Mouse (Mus musculus) lung, postnatal 36 days (tissue): Measurements from ENCODE around the gene Zfp870.

Experiments
- DNase-seq: peaks from one replicate; pipeline ENCODE4 v3.0.0; 2022; ENCODE audit warnings: mixed read lengths

Zfp870 gene

DNA sequence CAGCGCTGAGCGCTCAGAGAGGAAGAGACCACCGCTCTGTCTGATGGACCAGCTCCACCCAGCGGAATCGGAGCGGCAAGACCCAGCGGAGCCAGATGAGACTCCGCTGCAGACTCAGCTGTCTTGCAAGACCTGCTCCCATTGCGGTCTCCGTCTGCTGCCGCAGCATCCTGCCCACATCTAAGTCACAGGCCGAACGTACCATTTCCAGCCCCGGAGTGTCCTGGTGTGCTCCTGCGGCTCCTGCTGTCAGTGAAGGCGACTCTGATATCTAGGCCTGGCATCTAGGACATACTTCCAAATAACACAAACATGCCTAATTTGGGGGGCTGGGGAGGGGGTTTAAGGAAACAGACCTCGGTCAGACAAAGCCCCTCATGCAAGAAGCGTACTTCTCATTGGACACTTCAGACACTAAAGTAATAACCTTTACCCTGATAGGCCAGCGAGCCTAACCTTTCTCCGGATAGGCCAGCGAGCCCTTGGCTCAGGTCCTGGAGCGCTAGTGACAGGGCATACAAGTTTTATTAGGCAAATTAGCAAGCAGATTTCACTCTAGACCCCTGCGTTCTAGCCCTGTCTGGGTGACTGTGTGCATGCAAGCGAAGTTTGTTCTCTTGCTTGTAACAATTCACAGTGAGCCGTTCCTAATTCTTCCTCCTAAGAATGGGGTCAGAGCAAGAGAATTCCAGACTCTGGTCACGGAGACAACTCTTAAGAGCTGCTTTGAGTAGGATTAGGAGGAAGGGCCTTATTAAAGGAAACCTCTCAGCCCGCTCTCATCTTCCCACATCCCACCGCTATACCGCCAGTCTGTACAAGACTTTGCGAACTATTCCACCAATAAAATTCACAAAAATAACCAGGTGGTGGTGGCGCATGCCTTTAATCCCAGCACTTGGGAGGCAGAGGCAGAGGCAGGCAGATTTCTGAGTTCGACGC lies at the start of gene Zfp870:
Gene Zfp870, minus strand, starts transcription at position 404 of the 942 bp plus-strand sequence.
- DNase-seq = peak; percentile 97

GRCm38 (mm10) chr17:32939831-32940230 lies 48.4 kb upstream of the Zfp870 start:
- DNase-seq = no peak

GRCm38 (mm10) chr17:32927803-32928202 lies 36.4 kb upstream of the Zfp870 start:
- DNase-seq = no peak

DNA sequence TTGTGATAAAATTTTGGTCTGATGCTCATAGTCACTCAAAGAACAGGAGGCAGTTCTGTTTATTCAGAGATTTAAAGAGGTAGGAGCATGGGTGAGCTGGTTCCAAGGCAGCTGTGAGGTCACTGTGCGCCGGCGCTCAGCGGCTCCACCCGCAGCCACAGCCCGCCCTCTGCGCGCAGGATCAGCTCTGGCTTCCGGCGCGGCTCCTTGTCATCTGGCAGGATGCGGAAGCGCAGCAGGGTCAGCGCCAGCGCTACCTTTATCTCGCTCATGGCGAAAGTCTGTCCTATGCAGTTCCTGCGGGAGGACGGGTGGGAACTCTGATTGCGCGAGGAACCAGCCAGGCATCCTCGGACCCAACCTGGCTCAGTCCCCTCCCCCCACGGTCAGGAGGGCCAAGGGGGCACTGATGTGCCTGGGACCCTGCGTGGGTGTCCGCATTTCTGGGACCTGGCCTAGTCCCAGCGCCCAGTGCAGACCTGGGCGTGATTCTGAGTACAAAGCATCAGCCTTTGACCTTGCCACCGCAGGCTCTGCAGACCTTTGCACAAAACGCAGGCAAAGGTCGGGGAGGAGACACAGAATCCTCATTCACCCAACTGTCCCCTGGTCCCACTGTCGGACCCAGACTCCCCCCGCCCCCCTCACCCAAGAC lies 33.3 kb upstream of the Zfp870 start:
- DNase-seq = peak; percentile 81

DNA sequence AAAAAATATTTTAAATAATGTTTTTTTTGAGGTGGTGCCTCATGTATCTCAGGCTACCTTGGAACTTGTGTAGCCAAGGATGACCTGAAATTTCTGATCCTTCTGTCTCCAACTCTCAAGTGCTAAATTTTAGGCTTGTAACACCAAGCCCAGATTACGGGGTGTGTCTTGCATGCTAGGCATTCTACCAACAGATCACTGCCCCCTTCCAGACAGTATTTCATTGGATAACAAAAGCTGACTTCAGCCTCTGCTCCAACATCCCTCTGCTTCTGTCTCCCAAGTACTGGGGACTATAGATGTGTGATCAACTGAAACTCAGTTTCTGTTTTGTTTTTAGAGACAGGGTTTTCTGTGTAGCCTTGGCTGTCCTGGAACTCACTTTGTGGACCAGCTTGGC lies 32.2 kb upstream of the Zfp870 start:
- DNase-seq = no peak

GRCm38 (mm10) chr17:32919123-32919522 lies 27.7 kb upstream of the Zfp870 start:
- DNase-seq = no peak

DNA sequence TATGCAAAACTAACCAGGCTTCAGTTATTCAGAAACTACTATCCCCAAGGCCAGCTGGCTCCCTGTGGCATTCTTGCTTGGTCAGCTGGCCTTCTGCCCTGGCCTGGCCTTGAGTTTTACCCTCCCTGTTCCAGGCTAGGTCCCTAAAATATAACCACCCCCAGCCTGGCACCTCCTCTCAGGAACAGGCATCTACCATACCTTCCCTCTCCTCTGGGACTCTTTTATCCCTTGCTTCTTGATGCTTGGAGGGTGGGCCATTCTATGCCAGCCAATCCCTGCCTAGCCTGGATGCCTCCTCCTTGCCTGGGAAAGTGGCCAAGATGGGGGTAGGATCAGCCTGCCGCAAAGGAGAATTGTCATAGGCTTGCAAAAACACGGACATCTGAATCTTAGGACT lies 25.7 kb upstream of the Zfp870 start, which contains the start of gene Cyp4f14:
Gene Cyp4f14, minus strand, starts transcription at position 212 of the 400 bp plus-strand sequence.
- no peak for DNase-seq

GRCm38 (mm10) chr17:32916075-32916474 lies 24.6 kb upstream of the Zfp870 start:
- DNase-seq = no peak

DNA sequence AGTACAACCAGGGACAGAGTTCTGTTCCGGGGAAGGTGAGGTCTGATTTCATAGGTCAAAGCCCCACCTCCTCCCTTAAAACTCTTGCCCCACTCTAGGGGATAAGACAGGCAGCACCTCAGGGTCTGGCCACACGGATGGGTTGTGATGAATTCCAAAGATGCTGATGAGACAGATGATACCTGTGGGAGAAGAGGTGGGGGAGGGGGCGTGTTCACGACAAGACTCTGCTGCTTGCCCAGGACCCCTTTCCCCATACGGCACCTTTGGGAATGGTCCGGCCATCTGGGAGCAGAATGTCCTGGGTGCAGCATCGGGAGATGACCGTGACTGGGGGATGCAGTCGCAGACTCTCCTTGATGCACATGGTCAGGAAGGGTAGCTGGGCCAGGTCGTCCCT lies 14.7 kb upstream of the Zfp870 start:
- no peak for DNase-seq

GRCm38 (mm10) chr17:32905239-32905638 lies 13.8 kb upstream of the Zfp870 start:
- peak; percentile 67 for DNase-seq

DNA sequence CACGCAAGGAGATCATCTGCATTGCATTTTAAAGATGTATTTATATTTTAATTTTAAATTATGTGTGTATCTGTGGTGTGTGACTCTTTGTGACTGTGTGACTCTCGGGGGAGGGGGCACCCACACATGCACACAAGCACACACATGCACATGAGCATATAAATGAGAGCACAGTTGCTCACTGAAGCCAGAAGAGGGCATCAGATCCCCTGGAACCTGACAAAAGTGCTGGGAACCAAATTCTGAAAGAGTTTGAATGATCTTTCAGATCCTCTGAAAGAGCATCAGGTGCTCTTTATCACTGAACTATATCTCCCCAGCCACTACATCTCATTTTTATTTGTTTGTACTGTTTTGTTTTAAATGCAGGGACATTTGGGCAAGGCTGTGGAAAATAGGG lies 13.0 kb upstream of the Zfp870 start:
- DNase-seq = no peak

- DNase-seq = no peak
These were observed 10.5 kb upstream of the Zfp870 start for GRCm38 (mm10) chr17:32901751-32902525.

- DNase-seq = no peak
These were observed 4.0 kb upstream of the Zfp870 start for GRCm38 (mm10) chr17:32895421-32895820.

- DNase-seq = no peak
These were observed 2.5 kb upstream of the Zfp870 start for GRCm38 (mm10) chr17:32893901-32894300.

GRCm38 (mm10) chr17:32890852-32891238 lies 597 bp downstream of the Zfp870 start:
- no peak for DNase-seq

DNA sequence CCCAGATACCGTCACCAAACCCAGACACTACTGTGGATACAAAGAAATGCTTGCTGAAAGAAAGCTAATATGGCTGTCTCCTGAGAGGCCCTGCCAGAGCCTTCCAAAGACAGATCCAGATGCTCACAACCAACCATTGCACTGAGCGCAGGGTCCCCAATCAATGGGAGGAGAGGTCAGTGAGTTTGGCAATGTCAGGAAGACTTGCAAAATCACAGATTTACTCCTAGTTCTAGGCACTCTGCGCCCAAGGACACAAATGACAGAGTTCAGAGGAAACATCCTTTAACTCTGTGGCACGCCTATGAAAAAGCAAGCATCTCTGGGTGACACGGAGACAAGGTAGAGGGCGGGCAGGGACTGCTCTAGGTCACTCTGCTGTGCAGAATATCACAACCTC lies 1.8 kb downstream of the Zfp870 start:
- DNase-seq = no peak

GRCm38 (mm10) chr17:32880320-32881218 lies 10.9 kb downstream of the Zfp870 start:
- no peak for DNase-seq

DNA sequence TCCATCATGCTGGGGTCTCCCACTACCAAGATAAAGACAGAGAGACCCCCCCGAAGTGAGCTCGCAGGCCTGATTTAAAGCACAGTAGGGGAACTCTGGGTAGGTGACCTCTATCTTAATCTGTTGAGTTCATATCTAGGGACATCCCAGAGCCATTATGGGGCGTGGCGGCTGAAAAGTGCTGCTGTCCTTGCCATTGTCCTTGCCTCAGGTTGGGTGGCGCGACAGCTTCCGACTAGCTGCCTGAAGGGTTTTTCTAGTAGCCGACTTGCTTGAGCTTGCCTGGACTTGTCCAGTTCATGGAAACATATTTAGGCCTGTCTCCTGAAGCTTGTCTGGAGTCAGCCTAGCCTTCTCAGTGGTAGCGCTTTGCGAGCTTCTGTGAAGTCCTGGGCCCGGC lies 12.7 kb downstream of the Zfp870 start:
- no peak for DNase-seq

DNA sequence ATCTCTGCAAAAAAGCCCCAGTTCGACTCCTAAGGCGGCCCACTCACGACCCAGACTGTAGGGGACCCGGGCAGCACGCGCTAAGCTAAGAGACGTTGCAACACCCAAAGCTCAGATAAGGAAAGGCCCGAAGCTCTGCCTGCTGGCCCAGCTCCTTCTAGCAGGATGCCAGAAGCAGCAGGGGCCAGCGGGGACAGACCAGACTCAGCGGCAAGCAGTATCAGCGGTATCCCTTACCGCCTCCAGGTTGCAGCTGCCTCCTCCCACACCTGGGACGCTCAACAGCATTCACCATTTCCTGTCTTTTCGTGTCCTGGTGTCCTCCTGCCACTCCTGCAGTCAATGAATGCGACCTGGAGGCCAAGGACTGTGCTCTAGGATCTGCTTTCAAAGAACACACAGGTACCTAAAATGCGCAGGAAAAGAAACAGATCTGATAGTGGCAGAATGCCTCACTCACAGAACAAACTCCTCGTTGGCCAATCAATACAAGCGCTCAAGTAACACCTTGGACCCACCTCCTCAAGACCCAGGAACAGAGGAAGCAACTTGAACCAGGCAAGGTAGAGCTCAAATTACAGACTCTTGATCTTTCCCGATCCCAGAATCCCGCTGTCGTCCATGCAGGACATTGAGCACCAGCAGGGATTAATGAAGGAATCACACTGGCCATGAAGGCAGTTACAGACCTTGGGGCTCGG lies 13.8 kb downstream of the Zfp870 start:
- DNase-seq = no peak

DNA sequence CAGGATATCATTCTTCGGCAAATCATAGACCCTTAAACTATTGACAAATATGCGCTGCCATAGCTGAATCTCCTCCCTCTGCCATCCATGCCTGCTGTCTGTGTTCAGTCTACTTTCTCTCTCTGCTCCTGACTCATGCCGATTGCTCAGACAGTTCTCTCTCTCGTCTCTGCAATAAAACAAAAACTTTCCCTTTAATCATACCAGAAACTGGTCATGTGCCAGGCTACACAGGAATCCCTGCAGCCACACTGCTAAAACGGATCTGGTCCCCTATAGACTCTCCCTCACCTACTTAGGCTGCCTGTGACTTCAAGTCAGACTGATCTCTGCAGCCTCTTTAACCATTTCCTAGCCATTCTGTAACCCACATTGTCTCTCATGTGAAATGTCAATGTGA lies 18.7 kb downstream of the Zfp870 start:
- no peak for DNase-seq

DNA sequence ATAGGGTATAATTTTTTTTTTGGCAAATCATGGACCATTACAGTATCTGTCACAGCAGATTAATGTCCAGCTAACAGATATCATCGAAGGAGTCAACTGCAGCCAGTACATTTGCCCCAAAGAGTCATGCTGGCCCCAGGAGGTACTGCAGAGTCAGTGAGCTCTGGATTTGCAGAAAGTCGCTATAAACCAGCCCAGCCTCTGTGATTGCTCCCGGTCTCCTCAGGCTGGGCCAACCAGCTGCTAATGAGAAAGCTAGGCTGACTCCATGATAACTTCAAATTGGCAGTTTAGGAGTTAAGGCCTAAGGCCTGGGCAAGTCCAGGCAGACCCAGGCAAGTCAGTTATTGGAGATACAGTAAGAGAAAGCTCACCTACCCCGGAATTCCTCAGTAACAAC lies 19.4 kb downstream of the Zfp870 start:
- DNase-seq = no peak

- no peak for DNase-seq
These were observed 20.0 kb downstream of the Zfp870 start for GRCm38 (mm10) chr17:32871483-32871882.
